Mouse (Mus musculus): ENCODE measurements at regions not wholly inside any gene's neighbourhood (a gene's known extent, or its start where the extent isn't known, plus 50 kb on each side); places are given as distances from the start of the nearest gene placed in this dataset.

DNA sequence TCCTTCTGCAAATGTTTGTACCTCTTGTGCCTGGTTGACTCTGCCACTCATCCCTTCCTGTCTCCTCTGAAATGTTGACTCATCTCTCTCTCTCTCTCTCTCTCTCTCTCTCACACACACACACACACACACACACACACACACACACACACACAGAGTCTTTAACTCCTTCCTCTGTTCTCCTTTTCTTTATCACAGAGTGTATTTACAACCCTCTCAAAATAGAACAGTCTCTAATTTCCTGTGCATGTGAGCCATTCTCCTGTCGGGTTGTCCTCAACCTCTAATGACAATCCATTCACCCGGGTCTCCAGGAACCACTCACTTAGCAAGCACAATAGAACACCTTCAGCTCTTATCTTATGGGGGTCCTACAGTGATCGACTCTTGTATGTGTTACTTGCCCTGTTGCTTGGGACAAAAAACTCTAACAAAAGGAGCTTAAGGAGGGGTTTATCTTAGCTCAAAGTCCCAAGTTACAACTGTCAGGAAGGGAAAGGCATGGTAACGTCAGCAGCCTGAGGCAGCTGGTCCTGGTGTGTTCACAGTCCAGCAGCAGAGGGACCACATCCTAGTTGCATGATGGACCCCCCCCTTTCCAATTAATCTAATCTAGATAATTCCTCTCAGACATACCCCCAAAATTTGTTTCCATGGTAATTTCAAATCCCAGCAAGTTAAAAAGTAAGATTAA lies 163.0 kb downstream of the Mycn start:
- TF ChIP-seq CTCF (IDR thresholded peaks at IDR 0.05; ENCODE audit: low read depth, low read length) (no peak), POLR2A (IDR thresholded peaks at IDR 0.05; ENCODE audit: extremely low read depth, insufficient read depth, low read length) (no peak)
